Mouse (Mus musculus) heart, embryonic 14.5 days (tissue): ENCODE results near the gene Cmss1. TPM values are rescaled to one million over a fixed set of nuclear protein-coding genes. Genes with fewer than 3 reads are reported as not detected.

Experiments used
- ATAC-seq: fragments of 200-750 bp; cut with Nextera tagmentation; 2 replicates; pipeline ENCODE4 v1.8.0; 2017; ENCODE audit warnings: low read depth, moderate TSS enrichment; ENCODE audit not compliant: insufficient number of reproducible peaks, insufficient read depth, low FRiP score
- H3K27ac ChIP-seq, 2 experiments: fragments of 200-500 bp in 1 of 2; fragments of 300-500 bp in 1 of 2; sonication (generic) in 1 of 2; replicated peaks in 1 of 2; 2 replicates each; pipeline ENCODE4 v1.5.1; 2012 to 2014; ENCODE audit warnings: low read depth in 2 of 2, low read length in 2 of 2, control low read depth in 1 of 2, mild to moderate bottlenecking in 1 of 2, mixed read lengths in 1 of 2; ENCODE audit not compliant: control insufficient read depth in 1 of 2, insufficient read depth in 1 of 2
- H3K27me3 ChIP-seq: fragments of 300-500 bp; sonication (generic); 2 replicates; pipeline ENCODE4 v1.6.1; 2014; ENCODE audit warnings: mild to moderate bottlenecking, low read length, control low read depth; ENCODE audit not compliant: control insufficient read depth, insufficient read depth
- H3K36me3 ChIP-seq: fragments of 300-500 bp; sonication (generic); 2 replicates; pipeline ENCODE4 v1.6.1; 2014; ENCODE audit warnings: mild to moderate bottlenecking, control low read depth, low read length, mixed read lengths; ENCODE audit not compliant: control insufficient read depth, insufficient read depth
- H3K4me1 ChIP-seq, 2 experiments: fragments of 200-500 bp in 1 of 2; fragments of 300-500 bp in 1 of 2; sonication (generic) in 1 of 2; 2 replicates each; pipeline ENCODE4 v1.6.1; 2012 to 2014; ENCODE audit warnings: low read length in 2 of 2, control low read depth in 1 of 2, mixed read lengths in 1 of 2; ENCODE audit not compliant: control insufficient read depth in 2 of 2, insufficient read depth in 2 of 2
- H3K4me2 ChIP-seq: fragments of 300-500 bp; sonication (generic); 2 replicates; pipeline ENCODE4 v1.6.1; 2014; ENCODE audit warnings: mild to moderate bottlenecking, low read length
- H3K4me3 ChIP-seq, 2 experiments: fragments of 200-500 bp in 1 of 2; fragments of 300-500 bp in 1 of 2; sonication (generic) in 1 of 2; 2 replicates each; pipeline ENCODE4 v1.5.1; 2012 to 2014; ENCODE audit warnings: low read length in 2 of 2, mild to moderate bottlenecking in 2 of 2, control low read depth in 1 of 2, low read depth in 1 of 2, moderate library complexity in 1 of 2; ENCODE audit not compliant: control insufficient read depth in 1 of 2, insufficient read depth in 1 of 2
- H3K9ac ChIP-seq: fragments of 300-500 bp; sonication (generic); 2 replicates; pipeline ENCODE4 v1.6.1; 2014; ENCODE audit warnings: mild to moderate bottlenecking, low read length
- H3K9me3 ChIP-seq: fragments of 300-500 bp; sonication (generic); 2 replicates; pipeline ENCODE4 v1.6.1; 2016; ENCODE audit warnings: low read length, control low read depth; ENCODE audit not compliant: control insufficient read depth
- WGBS: fragments of 180-500 bp; shearing (Covaris S2); extraction: QIAGEN DNeasy Blood & Tissue Kit; methylation state at CpG from one replicate; pipeline ENCODE4 v1.1.7; 2014; 5-methylcytosine and 5-hydroxymethylcytosine counted together
- polyA plus RNA-seq: library from polyadenylated mRNA; unstranded; fragments of >200 nt; fragmentation: Nextera tagmentation; extraction: Ambion mirVana; gene quantifications from 2 replicates; pipeline ENCODE4 v1.2.1, GENCODE M21; 2014

Cmss1 gene
- polyA plus RNA-seq, 1 experiment from 2014 or later, result 35.1 TPM

DNA sequence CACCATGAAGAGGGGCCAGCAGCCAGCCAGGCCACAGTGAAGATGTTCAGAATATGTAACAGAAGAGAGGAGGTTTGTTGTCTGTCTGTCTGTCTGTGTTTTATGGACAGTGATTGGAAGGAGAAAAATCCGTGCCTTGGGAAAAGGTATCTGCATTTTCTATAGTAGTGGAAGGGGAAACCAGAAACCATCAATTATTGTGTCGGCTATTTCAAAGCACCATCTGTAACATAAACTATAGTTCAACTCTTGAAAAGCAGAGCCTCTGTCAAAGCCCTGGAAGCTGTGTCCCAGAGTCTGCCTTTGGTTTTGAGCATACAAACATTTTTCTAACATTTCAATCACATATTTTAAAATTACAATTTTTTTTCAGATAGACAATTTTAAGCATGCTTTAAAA, 55.8 kb downstream of the Cmss1 start:
- no peak for ATAC-seq
- peak overlapping the region; percentile 86 for H3K4me2 ChIP-seq
- peak overlapping the region; percentile 32 to 85; a peak in 3 of 4 replicates for H3K4me3 ChIP-seq
- WGBS, result 46% methylated on average over 2 of the region's 2 CpGs
- H3K9ac ChIP-seq, result peak overlapping the region; percentile 67
- H3K27ac ChIP-seq, result peak overlapping the region; percentile 38 to 44; a peak in 1 of 4 replicates
- H3K9me3 ChIP-seq, result no peaks in the 10 kb centered on the region
- H3K4me1 ChIP-seq, result peaks cover 8 to 32% of the 10 kb centered on the region in 2 experiments
- no peaks in the 10 kb centered on the region for H3K27me3 ChIP-seq
- H3K36me3 ChIP-seq, result peaks cover 19% of the 10 kb centered on the region; the same call in 1 of the 2 replicates

DNA sequence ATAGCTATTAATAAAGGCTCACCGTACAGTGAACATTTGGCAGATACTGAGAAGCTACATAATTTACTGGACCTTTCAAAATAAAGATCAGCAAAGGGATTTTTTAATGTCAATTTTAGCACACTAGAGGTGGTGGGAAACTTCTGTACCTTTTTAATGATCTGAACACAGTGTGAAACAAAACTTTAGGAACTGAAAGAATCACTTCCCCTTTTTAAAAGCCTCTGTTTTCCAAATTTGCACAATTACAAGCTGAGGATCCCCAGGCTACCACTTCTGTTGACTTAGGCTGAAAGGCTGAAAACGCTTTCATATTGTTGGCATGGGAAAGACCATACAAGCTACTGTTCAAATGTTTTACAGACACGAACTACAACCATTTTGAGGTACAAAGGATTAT, 56.6 kb downstream of the Cmss1 start:
- peak overlapping the region in 1 of 2 experiments; percentile 47; a peak in 2 of 4 replicates for H3K27ac ChIP-seq
- WGBS, result 26% methylated on average over 3 of the region's 3 CpGs

DNA sequence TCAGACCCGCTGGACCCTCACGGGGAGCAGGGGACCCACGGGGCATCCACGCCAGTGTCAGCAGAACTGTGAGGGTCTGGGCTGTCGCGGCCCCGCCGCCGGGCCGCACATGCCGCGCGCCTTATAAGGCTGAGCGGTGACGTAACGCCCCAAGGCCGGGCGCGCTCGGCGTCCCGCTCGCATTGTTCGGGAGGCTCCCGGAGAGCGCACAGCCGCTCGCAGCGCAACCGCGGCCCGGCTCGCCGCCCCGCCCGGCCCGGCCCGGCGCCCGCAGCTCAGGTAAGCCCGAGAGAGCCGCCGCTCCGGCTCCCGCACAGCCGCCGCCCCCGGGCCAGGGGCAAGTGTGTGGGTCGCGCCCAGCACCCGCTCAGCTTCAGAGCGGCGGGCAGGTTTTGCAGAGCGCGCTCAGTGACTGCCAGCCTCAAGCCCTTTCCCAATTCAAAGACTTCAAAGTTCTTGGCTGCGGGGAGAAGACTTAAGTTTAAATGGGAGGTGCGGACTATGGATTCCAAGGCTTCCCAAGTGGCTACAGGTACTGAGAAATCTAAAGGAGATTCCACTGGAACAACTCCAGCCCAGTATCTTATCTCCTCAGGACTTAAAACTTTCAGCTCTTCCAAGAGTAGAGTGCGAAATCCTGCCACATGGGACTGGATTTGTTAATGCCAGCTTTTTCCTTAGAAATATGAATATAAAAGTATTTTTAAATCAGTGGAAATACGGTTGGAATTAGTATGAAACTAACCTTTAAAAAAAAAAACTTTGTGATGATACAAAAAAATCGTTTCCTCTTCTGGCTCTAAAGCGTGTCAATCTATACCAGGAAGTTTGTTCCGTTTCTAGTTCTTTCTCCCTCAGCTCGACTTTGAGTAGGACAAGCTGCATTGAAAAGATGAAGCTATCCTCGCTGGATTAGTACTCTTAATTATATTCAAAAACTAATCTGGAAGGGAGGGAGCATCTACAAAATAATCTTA, 57.3 kb downstream of the Cmss1 start:
- H3K4me3 ChIP-seq, result peak overlapping the region; percentile 85 to 86
- H3K4me1 ChIP-seq, result peaks cover 8 to 31% of the 10 kb centered on the region in 2 experiments
- peak overlapping the region; percentile 86 for H3K4me2 ChIP-seq
- no peaks in the 10 kb centered on the region for H3K9me3 ChIP-seq
- H3K27ac ChIP-seq, result peak overlapping the region; percentile 66 to 85
- WGBS, result under 1% methylated on average over 60 of the region's 64 CpGs
- peak; percentile 92 for ATAC-seq
- peaks cover 19% of the 10 kb centered on the region; the same call in 1 of the 2 replicates for H3K36me3 ChIP-seq
- no peaks in the 10 kb centered on the region for H3K27me3 ChIP-seq
- H3K9ac ChIP-seq, result peak overlapping the region; percentile 97

More for the DNA sequence above, 56.6 kb downstream of the Cmss1 start:
- peaks cover 8 to 31% of the 10 kb centered on the region in 2 experiments for H3K4me1 ChIP-seq
- no peak for ATAC-seq
- peak overlapping the region; percentile 26 to 85; a peak in 3 of 4 replicates for H3K4me3 ChIP-seq
- H3K4me2 ChIP-seq, result peak overlapping the region; percentile 86
- peaks cover 19% of the 10 kb centered on the region; the same call in 1 of the 2 replicates for H3K36me3 ChIP-seq
- no peaks in the 10 kb centered on the region for H3K27me3 ChIP-seq
- peak overlapping the region; percentile 97 for H3K9ac ChIP-seq
- H3K9me3 ChIP-seq, result no peaks in the 10 kb centered on the region

DNA sequence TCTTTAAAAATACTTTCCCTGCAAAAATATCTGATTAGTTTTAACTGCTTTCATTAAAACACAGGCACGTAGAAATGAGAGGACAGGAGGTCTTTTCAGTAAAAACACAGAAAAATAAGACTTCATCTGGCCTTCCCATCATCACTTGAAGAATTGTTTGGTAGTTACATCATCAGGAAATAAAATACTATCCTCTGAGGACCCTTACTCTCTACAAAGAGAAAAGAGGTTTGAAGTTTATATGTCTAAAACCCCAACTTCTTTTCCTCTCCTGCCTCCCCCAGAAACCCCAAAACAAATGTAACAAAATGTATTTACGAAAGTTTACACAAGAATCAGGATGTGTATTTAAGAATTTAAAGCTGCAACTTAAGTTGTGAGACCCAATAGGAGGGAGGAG, 58.1 kb downstream of the Cmss1 start:
- Histone ChIP-seq H3K27me3 (no peaks in the 10 kb centered on the region), H3K4me2 (peak overlapping the region; percentile 86), H3K4me1 (peaks cover 8 to 28% of the 10 kb centered on the region in 2 experiments), H3K9me3 (no peaks in the 10 kb centered on the region), H3K9ac (peak overlapping the region; percentile 97), H3K36me3 (peaks cover 16% of the 10 kb centered on the region; the same call in 1 of the 2 replicates), H3K27ac (peak overlapping the region; percentile 36 to 85; a peak in 3 of 4 replicates), H3K4me3 (peak overlapping the region; percentile 85 to 86)
- ATAC-seq, result no peak
- 51% methylated on average over 2 of the region's 2 CpGs for WGBS

DNA sequence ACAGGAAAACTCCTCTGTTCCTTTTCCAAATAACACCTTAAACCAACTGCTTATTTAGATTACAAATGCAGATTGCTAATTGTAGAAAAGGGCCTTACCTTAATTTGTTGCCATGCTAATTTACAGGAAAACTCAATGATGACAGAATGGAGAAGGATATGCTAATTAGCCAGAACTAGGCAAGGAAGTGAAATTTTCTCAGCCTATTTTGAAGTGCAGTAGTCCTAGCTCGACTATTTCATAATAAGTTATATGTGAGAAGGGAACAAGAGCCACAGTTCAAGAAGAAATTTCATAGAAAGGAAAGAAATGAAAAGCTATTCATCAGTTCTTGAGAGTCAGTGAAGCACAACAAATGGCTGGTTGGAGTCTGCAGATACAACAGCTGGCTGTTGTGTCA, 60.3 kb downstream of the Cmss1 start:
- 79% methylated on average over 1 of the region's 1 CpGs for WGBS
- no peaks in the 10 kb centered on the region for H3K9me3 ChIP-seq
- no peak for ATAC-seq
- H3K4me1 ChIP-seq, result peaks cover 4 to 6% of the 10 kb centered on the region in 2 experiments; a peak in 3 of 4 replicates
- H3K4me3 ChIP-seq, result no peak overlapping the region
- no peaks in the 10 kb centered on the region for H3K36me3 ChIP-seq
- H3K27me3 ChIP-seq, result no peaks in the 10 kb centered on the region
- H3K9ac ChIP-seq, result no peak overlapping the region
- H3K4me2 ChIP-seq, result no peak overlapping the region
- no peak overlapping the region for H3K27ac ChIP-seq

DNA sequence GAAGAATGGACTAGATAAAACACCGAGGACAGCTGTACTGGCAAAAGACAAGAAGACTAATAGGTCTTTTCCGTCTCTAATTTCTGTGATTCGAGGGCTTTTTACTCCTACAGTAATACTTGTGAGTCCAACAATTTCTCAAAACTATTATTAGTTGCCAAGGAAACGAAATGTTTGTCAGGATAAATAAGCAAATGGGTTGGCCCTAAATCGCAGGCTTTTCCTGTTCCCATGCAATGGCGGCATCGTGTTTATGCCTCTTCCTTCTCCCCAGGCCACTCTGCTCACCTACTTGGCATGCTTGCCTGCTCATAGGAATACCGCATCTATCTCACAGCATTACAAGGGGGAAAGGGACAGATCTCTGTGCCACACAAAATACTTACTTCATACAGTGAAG, 62.2 kb downstream of the Cmss1 start:
- H3K4me3 ChIP-seq, result no peak overlapping the region
- WGBS, result 61% methylated on average over 8 of the region's 8 CpGs
- H3K4me2 ChIP-seq, result no peak overlapping the region
- no peak overlapping the region for H3K9ac ChIP-seq
- no peak overlapping the region for H3K27ac ChIP-seq
- peaks cover 3 to 4% of the 10 kb centered on the region in 2 experiments; a peak in 3 of 4 replicates for H3K4me1 ChIP-seq
- H3K9me3 ChIP-seq, result no peaks in the 10 kb centered on the region
- H3K36me3 ChIP-seq, result no peaks in the 10 kb centered on the region
- H3K27me3 ChIP-seq, result no peaks in the 10 kb centered on the region
- ATAC-seq, result no peak

DNA sequence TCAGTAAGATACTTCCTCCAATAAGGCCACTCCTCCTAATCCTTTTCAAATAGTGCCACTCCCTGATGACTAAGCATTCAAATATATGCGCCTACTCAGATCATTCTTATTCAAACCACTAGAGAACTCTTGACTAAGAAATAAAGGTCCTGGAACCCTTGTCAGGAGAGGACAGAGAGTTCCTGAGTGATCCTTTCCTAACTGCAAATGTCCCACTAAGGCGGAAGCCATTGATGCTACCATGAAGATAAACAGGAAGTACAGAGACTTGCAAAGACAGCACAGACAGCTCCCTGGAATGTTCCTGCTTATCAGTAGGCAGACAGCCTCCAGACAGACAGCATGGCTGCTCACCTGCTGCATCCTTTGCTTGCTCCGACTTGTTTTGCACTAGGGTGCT, 63.4 kb downstream of the Cmss1 start:
- H3K27me3 ChIP-seq, result no peaks in the 10 kb centered on the region
- H3K4me1 ChIP-seq, result peaks cover 3 to 4% of the 10 kb centered on the region in 2 experiments; a peak in 3 of 4 replicates
- H3K27ac ChIP-seq, result no peak overlapping the region
- no peak overlapping the region for H3K4me2 ChIP-seq
- H3K9ac ChIP-seq, result no peak overlapping the region
- WGBS, result 74% methylated on average over 3 of the region's 3 CpGs
- H3K36me3 ChIP-seq, result no peaks in the 10 kb centered on the region
- no peak for ATAC-seq
- H3K9me3 ChIP-seq, result no peaks in the 10 kb centered on the region
- no peak overlapping the region for H3K4me3 ChIP-seq
